Mouse (Mus musculus) heart, embryonic 15.5 days (tissue): Measurements from ENCODE around the gene Myh10. TPM values are rescaled to one million over a fixed set of nuclear protein-coding genes. Genes with fewer than 3 reads are reported as not detected.

Experiments used
- ATAC-seq: fragments of 200-750 bp; cut with Nextera tagmentation; replicated peaks from 2 replicates; pipeline ENCODE4 v1.8.0; 2017; ENCODE audit warnings: low read depth, moderate TSS enrichment; ENCODE audit not compliant: insufficient number of reproducible peaks, insufficient read depth, low FRiP score
- H3K27ac ChIP-seq: fragments of 300-500 bp; sonication (generic); 2 replicates; pipeline ENCODE4 v1.5.1; 2015; ENCODE audit warnings: mild to moderate bottlenecking, inconsistent platforms
- H3K27me3 ChIP-seq: fragments of 300-500 bp; sonication (generic); 2 replicates; pipeline ENCODE4 v1.6.1; 2015; ENCODE audit warnings: inconsistent platforms
- H3K36me3 ChIP-seq: fragments of 300-500 bp; sonication (generic); 2 replicates; pipeline ENCODE4 v1.6.1; 2015; ENCODE audit warnings: mild to moderate bottlenecking, inconsistent platforms
- H3K4me1 ChIP-seq: fragments of 300-500 bp; sonication (generic); replicated peaks from 2 replicates; pipeline ENCODE4 v1.6.1; 2015; ENCODE audit warnings: inconsistent platforms
- H3K4me2 ChIP-seq: fragments of 300-500 bp; sonication (generic); 2 replicates; pipeline ENCODE4 v1.6.1; 2015; ENCODE audit warnings: inconsistent platforms, mild to moderate bottlenecking, moderate library complexity
- H3K4me3 ChIP-seq: fragments of 300-500 bp; sonication (generic); 2 replicates; pipeline ENCODE4 v1.5.1; 2015; ENCODE audit warnings: mild to moderate bottlenecking, inconsistent platforms
- H3K9ac ChIP-seq: fragments of 300-500 bp; sonication (generic); 2 replicates; pipeline ENCODE4 v1.6.1; 2015; ENCODE audit warnings: mild to moderate bottlenecking, inconsistent platforms
- H3K9me3 ChIP-seq: fragments of 300-500 bp; sonication (generic); replicated peaks from 2 replicates; pipeline ENCODE4 v1.6.1; 2016; ENCODE audit warnings: inconsistent platforms
- WGBS: fragments of 180-500 bp; shearing (Covaris S2); methylation state at CpG from one replicate; pipeline ENCODE4 v1.1.7; 2015; ENCODE audit warnings: mixed read lengths; 5-methylcytosine and 5-hydroxymethylcytosine counted together
- polyA plus RNA-seq: library from polyadenylated mRNA; unstranded; fragments of >200 nt; fragmentation: Nextera tagmentation; extraction: Ambion mirVana; gene quantifications from 2 replicates; pipeline ENCODE4 v1.2.1, GENCODE M21; 2015

The Myh10 gene
- polyA plus RNA-seq, 1 experiment from 2014 or later, result 90.9 TPM

DNA sequence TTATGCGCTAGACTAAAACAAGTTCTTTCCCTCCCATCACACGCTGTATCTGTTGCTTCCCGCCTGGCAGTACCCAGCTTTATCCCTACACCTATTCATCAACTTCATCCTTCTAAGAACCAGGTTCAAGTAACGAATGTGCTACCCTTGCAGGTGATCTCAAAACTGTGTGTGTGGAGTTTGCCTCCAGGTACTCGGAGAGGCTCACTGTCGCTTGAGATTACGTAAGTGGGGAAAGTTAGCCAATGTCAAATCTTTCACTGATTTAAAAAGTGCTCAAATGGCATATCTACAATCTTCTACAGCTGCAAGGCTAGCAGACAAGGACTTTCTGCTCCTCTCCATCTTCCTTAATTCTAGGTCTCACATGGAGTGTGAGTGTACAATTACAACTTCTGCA is 159.5 kb downstream of the Myh10 start:
- Histone ChIP-seq H3K4me1 (peaks cover 36% of the 10 kb centered on the region), H3K36me3 (no peaks in the 10 kb centered on the region), H3K27ac (no peak overlapping the region), H3K9ac (no peak overlapping the region), H3K27me3 (no peaks in the 10 kb centered on the region), H3K9me3 (no peaks in the 10 kb centered on the region), H3K4me3 (peak overlapping the region; percentile 20; the same call in 1 of the 2 replicates), H3K4me2 (peak overlapping the region; percentile 45)
- ATAC-seq, result no peak
- 73% methylated on average over 7 of the region's 7 CpGs for WGBS

DNA sequence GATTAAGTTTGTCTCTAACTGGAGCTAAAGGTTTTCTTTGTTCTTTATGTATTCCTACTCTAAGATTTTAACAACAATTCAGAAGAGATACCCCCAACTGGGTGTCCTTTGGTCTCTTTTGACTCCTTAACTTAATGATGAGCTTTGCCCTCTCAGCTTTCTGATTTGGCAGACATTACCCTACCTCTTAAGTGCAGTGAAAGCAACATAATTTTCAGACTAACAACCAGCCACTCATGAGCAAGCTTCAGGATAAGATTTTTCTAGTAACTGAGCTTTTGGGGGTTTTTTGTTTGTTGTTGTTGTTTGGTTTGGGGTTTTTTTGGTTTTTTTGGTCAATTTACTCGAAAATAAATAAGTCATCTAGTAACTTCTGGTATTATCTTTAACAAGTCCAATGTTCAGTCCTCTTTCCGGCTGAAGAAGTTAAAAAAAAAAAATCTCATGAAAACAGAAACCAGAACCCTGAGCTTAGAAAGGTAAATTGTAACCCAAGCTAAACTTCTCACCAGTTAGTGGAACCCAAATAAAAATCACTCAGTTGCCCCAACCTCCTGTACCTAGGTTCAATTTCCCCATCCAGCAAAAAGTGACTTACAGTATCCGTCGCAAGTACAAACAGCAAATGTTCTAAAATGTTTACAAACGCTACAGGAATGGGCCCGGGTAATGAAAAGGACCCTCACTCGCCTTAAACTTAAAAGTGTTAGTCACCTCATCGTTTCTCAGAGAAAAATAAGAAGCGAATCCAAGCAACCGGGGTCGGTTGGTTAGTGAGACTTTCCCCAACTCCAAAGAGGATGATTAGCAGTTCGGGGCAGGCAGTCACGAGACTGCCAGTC is 160.5 kb downstream of the Myh10 start:
- Histone ChIP-seq H3K9ac (peak overlapping the region; percentile 95), H3K9me3 (no peaks in the 10 kb centered on the region), H3K4me3 (peak overlapping the region; percentile 88), H3K27ac (peak overlapping the region; percentile 99), H3K36me3 (no peaks in the 10 kb centered on the region), H3K27me3 (no peaks in the 10 kb centered on the region), H3K4me1 (peaks cover 29% of the 10 kb centered on the region), H3K4me2 (peak overlapping the region; percentile 66)
- no peak for ATAC-seq
- 2% methylated on average over 13 of the region's 13 CpGs for WGBS

DNA sequence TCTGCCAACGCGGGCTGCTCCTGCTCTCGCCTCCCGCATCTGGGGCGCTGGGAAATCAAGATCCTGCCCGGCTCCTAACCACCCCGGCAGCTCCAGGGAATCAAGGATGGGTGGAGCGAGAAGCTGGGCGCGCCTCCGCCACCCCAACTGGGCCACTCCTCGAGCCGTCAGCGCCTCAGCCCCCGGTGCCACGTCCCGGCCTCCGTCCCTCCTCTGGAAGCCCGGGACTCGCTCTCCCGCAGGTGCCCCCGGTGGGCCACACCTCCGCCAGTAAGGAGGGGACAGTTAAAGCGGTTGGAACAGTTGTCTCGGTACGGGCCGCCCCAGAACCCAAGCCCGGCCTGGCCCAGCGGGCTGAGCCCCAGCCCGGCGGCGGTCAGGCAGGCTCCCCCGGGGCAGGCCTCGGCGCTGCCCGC is 161.1 kb downstream of the Myh10 start:
- peaks cover 26% of the 10 kb centered on the region for H3K4me1 ChIP-seq
- H3K4me3 ChIP-seq, result peak overlapping the region; percentile 88
- H3K27me3 ChIP-seq, result no peaks in the 10 kb centered on the region
- under 1% methylated on average over 36 of the region's 36 CpGs for WGBS
- peak overlapping the region; percentile 66 for H3K4me2 ChIP-seq
- H3K9me3 ChIP-seq, result no peaks in the 10 kb centered on the region
- no peaks in the 10 kb centered on the region for H3K36me3 ChIP-seq
- H3K9ac ChIP-seq, result peak overlapping the region; percentile 95
- peak; percentile 48 for ATAC-seq
- H3K27ac ChIP-seq, result peak overlapping the region; percentile 99

DNA sequence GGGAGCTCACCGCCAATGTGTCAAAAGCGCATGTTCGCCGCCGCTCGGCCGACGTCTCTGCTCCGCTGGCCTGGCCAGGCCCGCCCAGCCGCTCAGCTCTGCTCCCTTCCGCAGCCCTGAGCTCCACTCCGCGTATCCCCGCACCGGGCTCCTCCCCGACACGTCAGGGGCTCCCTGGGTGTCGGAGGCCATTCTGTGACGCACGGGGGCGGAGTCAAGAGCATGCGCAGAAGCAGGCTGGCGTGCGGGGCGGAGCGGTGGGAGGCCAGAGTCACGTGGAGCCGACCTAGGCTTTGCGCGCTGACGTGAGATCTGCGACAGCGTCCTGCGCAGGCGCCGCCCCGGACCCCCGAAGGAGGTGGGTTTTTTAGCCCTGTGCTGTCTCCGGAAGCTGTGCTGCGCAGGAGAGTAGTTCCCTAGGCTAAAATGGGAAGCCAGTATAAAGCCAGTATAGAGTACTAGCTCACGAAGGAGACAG is 161.6 kb downstream of the Myh10 start:
- no peaks in the 10 kb centered on the region for H3K9me3 ChIP-seq
- H3K4me3 ChIP-seq, result peak overlapping the region; percentile 88
- H3K4me1 ChIP-seq, result peaks cover 26% of the 10 kb centered on the region
- under 1% methylated on average over 42 of the region's 42 CpGs for WGBS
- peak overlapping the region; percentile 66 for H3K4me2 ChIP-seq
- no peaks in the 10 kb centered on the region for H3K27me3 ChIP-seq
- peak; percentile 99 for ATAC-seq
- no peaks in the 10 kb centered on the region for H3K36me3 ChIP-seq
- peak overlapping the region; percentile 95 for H3K9ac ChIP-seq
- peak overlapping the region; percentile 99 for H3K27ac ChIP-seq

DNA sequence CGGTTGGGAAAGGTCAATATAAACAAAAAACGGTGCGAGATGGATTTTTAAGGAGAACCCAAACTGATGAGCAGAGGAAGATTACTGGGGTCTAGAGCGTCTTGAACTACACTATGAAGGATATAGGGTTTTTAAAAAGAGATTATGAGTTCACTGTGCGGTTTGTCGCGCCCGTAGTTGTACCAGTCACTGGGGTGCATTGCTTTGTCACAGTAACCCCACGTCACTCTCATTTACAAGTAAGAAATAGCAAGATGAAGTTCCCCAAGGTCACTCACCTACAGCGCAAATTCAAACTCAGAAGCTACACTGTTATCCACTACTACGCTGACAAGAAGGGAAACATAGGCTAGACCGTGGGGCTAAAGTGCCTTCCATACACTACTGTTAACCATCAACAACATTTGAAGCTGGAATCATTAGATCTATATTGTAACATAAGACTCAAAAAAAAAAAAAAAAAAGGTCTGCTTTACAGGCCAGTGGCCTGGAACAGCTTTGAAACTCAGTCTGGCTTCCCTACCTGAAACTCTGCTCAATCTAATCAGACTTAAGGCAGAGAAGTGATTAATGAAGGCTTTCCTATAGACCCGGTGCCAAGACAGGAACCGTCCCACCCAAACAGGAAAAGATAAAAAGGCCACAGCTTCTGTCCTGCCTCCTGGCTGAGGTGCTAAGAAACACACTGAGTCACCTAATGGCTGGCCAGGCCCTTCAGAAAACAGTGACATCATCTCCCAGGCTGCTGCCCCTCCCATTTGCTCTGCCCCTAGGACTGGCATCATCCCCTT is 162.4 kb downstream of the Myh10 start:
- Histone ChIP-seq H3K9ac (peak overlapping the region; percentile 51), H3K4me2 (peak overlapping the region; percentile 65), H3K4me1 (peaks cover 24% of the 10 kb centered on the region), H3K36me3 (no peaks in the 10 kb centered on the region), H3K27me3 (no peaks in the 10 kb centered on the region), H3K4me3 (peak overlapping the region; percentile 88), H3K27ac (peak overlapping the region; percentile 99), H3K9me3 (no peaks in the 10 kb centered on the region)
- peak; percentile 13; the same call in 1 of the 2 replicates for ATAC-seq
- WGBS, result 29% methylated on average over 14 of the region's 14 CpGs

DNA sequence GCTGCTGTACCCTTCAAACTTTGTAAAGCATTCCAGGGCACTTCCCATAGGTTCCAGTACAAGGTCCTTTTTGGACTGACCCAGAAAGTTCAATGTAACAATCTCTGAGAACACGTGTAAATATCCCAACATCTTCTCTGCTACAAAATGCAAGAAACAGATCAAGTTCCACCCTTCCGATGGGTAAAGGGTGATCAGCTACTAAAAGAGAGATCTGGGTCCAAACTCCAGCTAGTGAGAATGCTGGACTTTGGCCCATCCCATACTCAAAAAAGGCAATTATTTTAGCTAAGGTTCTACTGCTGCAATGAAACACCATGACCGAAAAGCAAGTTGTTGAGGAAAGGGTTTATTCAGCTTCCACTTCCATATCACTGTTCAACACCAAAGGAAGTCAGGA is 163.3 kb downstream of the Myh10 start:
- no peak for ATAC-seq
- Histone ChIP-seq H3K4me2 (no peak overlapping the region), H3K4me1 (peaks cover 24% of the 10 kb centered on the region), H3K27ac (peak overlapping the region; percentile 99; the same call in 1 of the 2 replicates), H3K4me3 (no peak overlapping the region), H3K9ac (no peak overlapping the region), H3K9me3 (no peaks in the 10 kb centered on the region), H3K27me3 (no peaks in the 10 kb centered on the region), H3K36me3 (no peaks in the 10 kb centered on the region)
- whole genome bisulfite sequencing, result 82% methylated on average over 3 of the region's 3 CpGs

DNA sequence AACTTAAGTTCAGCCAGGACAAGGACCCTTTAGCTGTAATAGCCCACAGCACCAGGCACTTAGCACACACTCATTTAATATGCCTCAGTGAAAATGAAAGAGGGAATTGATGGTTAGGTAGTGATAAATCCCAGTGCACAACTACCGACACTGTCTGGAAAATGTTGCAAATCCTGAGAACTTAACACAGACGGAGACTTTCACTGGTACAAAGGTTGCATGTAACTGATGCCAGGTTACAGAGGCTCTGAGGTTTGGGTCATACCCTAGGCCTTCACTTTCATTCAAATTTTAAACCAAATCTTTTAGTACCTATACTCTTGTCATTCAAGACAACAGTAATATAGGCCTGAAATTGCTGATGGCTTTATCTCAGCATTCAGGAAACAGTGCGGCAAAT is 166.0 kb downstream of the Myh10 start:
- Histone ChIP-seq H3K9ac (no peak overlapping the region), H3K36me3 (no peaks in the 10 kb centered on the region), H3K4me3 (no peak overlapping the region), H3K27me3 (no peaks in the 10 kb centered on the region), H3K27ac (no peak overlapping the region), H3K4me1 (peaks cover 10% of the 10 kb centered on the region), H3K4me2 (no peak overlapping the region), H3K9me3 (no peaks in the 10 kb centered on the region)
- 80% methylated on average over 3 of the region's 3 CpGs for WGBS
- ATAC-seq, result no peak

DNA sequence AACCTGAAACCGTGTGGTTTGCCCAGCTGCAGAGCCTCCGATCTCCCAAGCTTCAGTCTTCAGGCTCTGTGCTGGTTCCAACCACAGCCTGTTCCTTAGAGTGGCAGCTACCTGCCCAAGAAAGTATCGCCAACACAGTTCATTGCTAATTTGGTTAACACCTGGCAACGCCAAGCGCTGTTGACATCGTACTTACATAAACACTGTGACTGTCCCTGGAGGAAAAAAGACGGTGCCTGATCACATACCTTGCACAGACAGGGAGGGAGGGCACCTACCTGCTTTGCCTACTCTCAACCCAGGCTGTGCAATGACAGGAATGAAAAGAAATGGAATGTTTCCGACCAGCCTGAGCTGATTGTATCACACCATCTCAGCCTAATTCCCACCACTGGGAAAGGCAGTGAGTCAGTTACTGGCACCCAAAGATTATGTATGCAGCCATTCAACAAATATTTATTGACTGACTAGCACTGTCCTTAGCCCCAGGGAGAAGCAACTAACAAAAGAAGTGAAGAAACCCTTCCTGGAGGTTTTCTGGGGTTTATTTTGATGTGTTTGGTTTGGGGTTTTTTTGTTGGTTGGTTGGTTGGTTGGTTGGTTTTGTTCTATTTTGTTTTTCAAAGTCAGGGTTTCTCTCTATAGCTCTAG is 168.7 kb downstream of the Myh10 start:
- H3K4me2 ChIP-seq, result no peak overlapping the region
- H3K4me3 ChIP-seq, result no peak overlapping the region
- ATAC-seq, result no peak
- no peaks in the 10 kb centered on the region for H3K27me3 ChIP-seq
- no peaks in the 10 kb centered on the region for H3K9me3 ChIP-seq
- WGBS, result 70% methylated on average over 8 of the region's 8 CpGs
- H3K4me1 ChIP-seq, result peaks cover 21% of the 10 kb centered on the region
- H3K27ac ChIP-seq, result no peak overlapping the region
- H3K36me3 ChIP-seq, result no peaks in the 10 kb centered on the region
- H3K9ac ChIP-seq, result no peak overlapping the region

DNA sequence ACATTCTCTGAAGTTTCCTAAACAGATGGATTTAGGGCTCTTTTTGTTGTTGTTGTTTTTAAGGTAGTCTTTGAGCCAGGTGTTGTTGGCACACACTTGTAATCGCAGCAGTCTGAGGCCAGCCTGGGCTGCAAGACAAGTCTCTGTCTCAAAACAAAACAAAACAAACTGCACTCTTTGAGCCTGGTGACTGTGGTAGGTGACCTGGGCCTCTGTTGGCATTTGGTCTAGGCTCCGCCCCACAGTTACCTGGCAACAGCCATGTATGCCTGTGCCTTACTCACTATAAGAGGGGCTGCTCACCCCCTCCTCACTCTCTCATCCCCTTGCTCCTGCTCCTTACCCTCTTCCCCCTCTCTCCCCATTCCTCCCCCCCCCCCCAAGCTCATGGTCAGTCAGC is 170.9 kb downstream of the Myh10 start:
- no peaks in the 10 kb centered on the region for H3K27me3 ChIP-seq
- H3K36me3 ChIP-seq, result no peaks in the 10 kb centered on the region
- H3K4me3 ChIP-seq, result no peak overlapping the region
- WGBS, result 76% methylated on average over 2 of the region's 2 CpGs
- ATAC-seq, result no peak
- H3K9me3 ChIP-seq, result no peaks in the 10 kb centered on the region
- H3K4me1 ChIP-seq, result peaks cover 28% of the 10 kb centered on the region
- H3K4me2 ChIP-seq, result no peak overlapping the region
- H3K27ac ChIP-seq, result no peak overlapping the region
- H3K9ac ChIP-seq, result no peak overlapping the region

DNA sequence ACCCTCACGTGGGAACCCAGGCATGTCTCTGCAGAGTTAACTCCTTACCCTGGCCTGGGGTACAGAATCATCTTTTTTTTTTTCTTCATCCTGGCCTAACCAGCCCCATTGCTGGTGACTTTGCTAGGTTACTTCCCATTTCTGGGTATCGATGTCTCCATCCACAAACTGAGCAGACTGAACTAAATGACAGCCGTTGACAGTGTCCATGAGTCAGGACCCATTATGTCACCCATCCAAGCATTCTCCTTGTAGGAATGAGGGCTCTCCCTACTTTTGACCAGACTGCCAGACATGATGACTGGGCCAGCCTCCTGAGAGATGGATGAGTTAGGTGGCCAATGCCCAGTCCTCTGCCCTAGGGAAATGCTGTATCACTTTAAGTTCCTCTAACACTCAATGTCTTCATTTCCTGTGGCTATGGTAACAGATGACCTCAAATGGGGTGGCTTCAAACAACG is 172.3 kb downstream of the Myh10 start:
- 61% methylated on average over 4 of the region's 4 CpGs for WGBS
- Histone ChIP-seq H3K4me2 (no peak overlapping the region), H3K4me1 (peaks cover 28% of the 10 kb centered on the region), H3K4me3 (no peak overlapping the region), H3K36me3 (no peaks in the 10 kb centered on the region), H3K27me3 (no peaks in the 10 kb centered on the region), H3K9me3 (no peaks in the 10 kb centered on the region), H3K27ac (no peak overlapping the region), H3K9ac (no peak overlapping the region)
- no peak for ATAC-seq
